Mouse (Mus musculus) heart, embryonic 12.5 days (tissue): ENCODE results near the gene Nup98. TPM values are rescaled to one million over a fixed set of nuclear protein-coding genes. Genes with fewer than 3 reads are reported as not detected.

Experiments used
- ATAC-seq: fragments of 200-750 bp; cut with Nextera tagmentation; 2 replicates; pipeline ENCODE4 v1.8.0; 2017; ENCODE audit warnings: moderate TSS enrichment, moderate library complexity; ENCODE audit not compliant: insufficient number of reproducible peaks, low FRiP score
- H3K27ac ChIP-seq: fragments of 300-500 bp; sonication (generic); 2 replicates; pipeline ENCODE4 v1.5.1; 2016; ENCODE audit warnings: mild to moderate bottlenecking, moderate library complexity; ENCODE audit not compliant: poor library complexity, severe bottlenecking
- H3K27me3 ChIP-seq: fragments of 300-500 bp; sonication (generic); replicated peaks from 2 replicates; pipeline ENCODE4 v1.6.1; 2016; ENCODE audit warnings: mild to moderate bottlenecking, moderate library complexity
- H3K36me3 ChIP-seq: fragments of 300-500 bp; sonication (generic); 2 replicates; pipeline ENCODE4 v1.6.1; 2016; ENCODE audit warnings: mild to moderate bottlenecking, moderate library complexity
- H3K4me1 ChIP-seq: fragments of 300-500 bp; sonication (generic); replicated peaks from 2 replicates; pipeline ENCODE4 v1.6.1; 2016; ENCODE audit warnings: mild to moderate bottlenecking
- H3K4me2 ChIP-seq: fragments of 300-500 bp; sonication (generic); 2 replicates; pipeline ENCODE4 v1.6.1; 2016; ENCODE audit warnings: mild to moderate bottlenecking, moderate library complexity
- H3K4me3 ChIP-seq: fragments of 300-500 bp; sonication (generic); 2 replicates; pipeline ENCODE4 v1.5.1; 2016; ENCODE audit warnings: mild to moderate bottlenecking
- H3K9ac ChIP-seq: fragments of 300-500 bp; sonication (generic); 2 replicates; pipeline ENCODE4 v1.6.1; 2016; ENCODE audit warnings: mild to moderate bottlenecking, moderate library complexity
- H3K9me3 ChIP-seq: fragments of 300-500 bp; sonication (generic); replicated peaks from 2 replicates; pipeline ENCODE4 v1.6.1; 2016; ENCODE audit warnings: mild to moderate bottlenecking, moderate library complexity
- WGBS: fragments of 180-500 bp; shearing (Covaris S2); methylation state at CpG from one replicate; pipeline ENCODE4 v1.1.7; 2016; 5-methylcytosine and 5-hydroxymethylcytosine counted together
- polyA plus RNA-seq: library from polyadenylated mRNA; unstranded; fragments of >200 nt; fragmentation: Nextera tagmentation; extraction: Ambion mirVana; gene quantifications from 2 replicates; pipeline ENCODE4 v1.2.1, GENCODE M21; 2016

Gene Nup98
- polyA plus RNA-seq, 1 experiment from 2014 or later: 35.8 TPM

GRCm38 (mm10) chr7:102246956-102247797 lies 37.2 kb upstream of the Nup98 start:
- Histone ChIP-seq H3K9me3 (no peaks in the 10 kb centered on the region), H3K4me2 (peak overlapping the region; percentile 80), H3K27ac (no peak overlapping the region), H3K9ac (peak overlapping the region; percentile 85; the same call in 1 of the 2 replicates), H3K4me3 (peak overlapping the region; percentile 86), H3K27me3 (no peaks in the 10 kb centered on the region), H3K36me3 (0 out of 2 replicates have a peak, but pooled peaks cover 6% of the 10 kb centered on the region), H3K4me1 (peaks cover 74% of the 10 kb centered on the region)
- WGBS: 44% methylated on average over 12 of the region's 12 CpGs
- ATAC-seq: no peak

GRCm38 (mm10) chr7:102246265-102246664 lies 36.3 kb upstream of the Nup98 start:
- Histone ChIP-seq H3K4me3 (no peak overlapping the region), H3K27me3 (no peaks in the 10 kb centered on the region), H3K4me1 (peaks cover 78% of the 10 kb centered on the region), H3K36me3 (peaks cover 7% of the 10 kb centered on the region), H3K4me2 (peak overlapping the region; percentile 80), H3K9ac (peak overlapping the region; percentile 53; the same call in 1 of the 2 replicates), H3K27ac (peak overlapping the region; percentile 46; the same call in 1 of the 2 replicates), H3K9me3 (no peaks in the 10 kb centered on the region)
- 47% methylated on average over 6 of the region's 6 CpGs for WGBS
- no peak for ATAC-seq

GRCm38 (mm10) chr7:102245775-102246174 lies 35.8 kb upstream of the Nup98 start:
- no peak overlapping the region for H3K4me3 ChIP-seq
- ATAC-seq: no peak
- H3K4me1 ChIP-seq: peaks cover 75% of the 10 kb centered on the region
- H3K9ac ChIP-seq: peak overlapping the region; percentile 53; the same call in 1 of the 2 replicates
- no peaks in the 10 kb centered on the region for H3K9me3 ChIP-seq
- H3K27me3 ChIP-seq: no peaks in the 10 kb centered on the region
- WGBS: 4% methylated on average over 1 of the region's 1 CpGs
- H3K36me3 ChIP-seq: peaks cover 12% of the 10 kb centered on the region
- peak overlapping the region; percentile 46; the same call in 1 of the 2 replicates for H3K27ac ChIP-seq
- peak overlapping the region; percentile 80 for H3K4me2 ChIP-seq

- no peak overlapping the region for H3K4me3 ChIP-seq
- H3K9ac ChIP-seq: no peak overlapping the region
- WGBS: 69% methylated on average over 3 of the region's 3 CpGs
- H3K9me3 ChIP-seq: no peaks in the 10 kb centered on the region
- no peak for ATAC-seq
- H3K27me3 ChIP-seq: no peaks in the 10 kb centered on the region
- peak overlapping the region; percentile 38; the same call in 1 of the 2 replicates for H3K27ac ChIP-seq
- no peak overlapping the region for H3K4me2 ChIP-seq
- H3K36me3 ChIP-seq: peaks cover 20% of the 10 kb centered on the region
- peaks cover 75% of the 10 kb centered on the region for H3K4me1 ChIP-seq
Measured at GRCm38 (mm10) chr7:102244782-102245535, 35.0 kb upstream of the Nup98 start.

- H3K27me3 ChIP-seq: no peaks in the 10 kb centered on the region
- no peak overlapping the region for H3K4me2 ChIP-seq
- peaks cover 71% of the 10 kb centered on the region for H3K4me1 ChIP-seq
- 61% methylated on average over 2 of the region's 2 CpGs for WGBS
- no peak overlapping the region for H3K27ac ChIP-seq
- no peak overlapping the region for H3K9ac ChIP-seq
- no peak for ATAC-seq
- H3K36me3 ChIP-seq: peaks cover 31% of the 10 kb centered on the region
- no peak overlapping the region for H3K4me3 ChIP-seq
- no peaks in the 10 kb centered on the region for H3K9me3 ChIP-seq
Measured at GRCm38 (mm10) chr7:102243870-102244269, 33.9 kb upstream of the Nup98 start.

- H3K4me2 ChIP-seq: no peak overlapping the region
- no peak for ATAC-seq
- no peaks in the 10 kb centered on the region for H3K9me3 ChIP-seq
- no peaks in the 10 kb centered on the region for H3K27me3 ChIP-seq
- H3K4me3 ChIP-seq: no peak overlapping the region
- 36% methylated on average over 3 of the region's 3 CpGs for WGBS
- H3K27ac ChIP-seq: no peak overlapping the region
- H3K9ac ChIP-seq: no peak overlapping the region
- H3K4me1 ChIP-seq: peaks cover 62% of the 10 kb centered on the region
- H3K36me3 ChIP-seq: peaks cover 40% of the 10 kb centered on the region
Measured at GRCm38 (mm10) chr7:102242917-102243316, 32.9 kb upstream of the Nup98 start.

GRCm38 (mm10) chr7:102242371-102242770 lies 32.4 kb upstream of the Nup98 start:
- Histone ChIP-seq H3K4me2 (no peak overlapping the region), H3K27me3 (no peaks in the 10 kb centered on the region), H3K27ac (no peak overlapping the region), H3K36me3 (peaks cover 46% of the 10 kb centered on the region), H3K9ac (no peak overlapping the region), H3K4me1 (peaks cover 56% of the 10 kb centered on the region), H3K9me3 (no peaks in the 10 kb centered on the region), H3K4me3 (no peak overlapping the region)
- 69% methylated on average over 5 of the region's 5 CpGs for WGBS
- no peak for ATAC-seq

GRCm38 (mm10) chr7:102239591-102239990 lies 29.6 kb upstream of the Nup98 start:
- WGBS: 84% methylated on average over 16 of the region's 16 CpGs
- H3K4me2 ChIP-seq: no peak overlapping the region
- H3K27me3 ChIP-seq: no peaks in the 10 kb centered on the region
- H3K4me1 ChIP-seq: peaks cover 29% of the 10 kb centered on the region
- no peak overlapping the region for H3K27ac ChIP-seq
- no peak for ATAC-seq
- H3K4me3 ChIP-seq: no peak overlapping the region
- no peak overlapping the region for H3K9ac ChIP-seq
- no peaks in the 10 kb centered on the region for H3K9me3 ChIP-seq
- peaks cover 74% of the 10 kb centered on the region for H3K36me3 ChIP-seq

GRCm38 (mm10) chr7:102238686-102239286 lies 28.8 kb upstream of the Nup98 start:
- WGBS: 87% methylated on average over 8 of the region's 8 CpGs
- Histone ChIP-seq H3K4me3 (no peak overlapping the region), H3K9me3 (no peaks in the 10 kb centered on the region), H3K4me2 (no peak overlapping the region), H3K9ac (no peak overlapping the region), H3K4me1 (peaks cover 20% of the 10 kb centered on the region), H3K27me3 (no peaks in the 10 kb centered on the region), H3K36me3 (peaks cover 75% of the 10 kb centered on the region), H3K27ac (no peak overlapping the region)
- ATAC-seq: no peak

- Histone ChIP-seq H3K9ac (no peak overlapping the region), H3K27ac (no peak overlapping the region), H3K4me3 (no peak overlapping the region), H3K9me3 (no peaks in the 10 kb centered on the region), H3K4me1 (no peaks in the 10 kb centered on the region), H3K27me3 (no peaks in the 10 kb centered on the region), H3K4me2 (no peak overlapping the region), H3K36me3 (peaks cover 70% of the 10 kb centered on the region)
- ATAC-seq: no peak
- WGBS: 76% methylated on average over 4 of the region's 4 CpGs
Measured at GRCm38 (mm10) chr7:102233059-102233458, 23.1 kb upstream of the Nup98 start.

GRCm38 (mm10) chr7:102229814-102230213 lies 19.8 kb upstream of the Nup98 start:
- no peak overlapping the region for H3K27ac ChIP-seq
- no peak overlapping the region for H3K4me2 ChIP-seq
- H3K9ac ChIP-seq: no peak overlapping the region
- peaks cover 46% of the 10 kb centered on the region for H3K36me3 ChIP-seq
- no peaks in the 10 kb centered on the region for H3K9me3 ChIP-seq
- no peak overlapping the region for H3K4me3 ChIP-seq
- no peaks in the 10 kb centered on the region for H3K27me3 ChIP-seq
- ATAC-seq: 0 out of 2 replicates have a peak, but pooled peaks have one; percentile 26
- 84% methylated on average over 6 of the region's 6 CpGs for WGBS
- 0 out of 2 replicates have a peak, but pooled peaks cover 5% of the 10 kb centered on the region for H3K4me1 ChIP-seq
